Mouse (Mus musculus): ENCODE measurements around the gene Cnpy2. TPM values are rescaled to one million over a fixed set of nuclear protein-coding genes. Genes with fewer than 3 reads are reported as not detected.
"Not testable (repeated sequence)": the region's sequence is repeated elsewhere in the genome, so short reads cannot be mapped to it uniquely, and the experiment has no call there.

Cnpy2 gene
- 187 and 215 TPM in 2 replicates for polyA plus RNA-seq (2014; fragmentation: Nextera tagmentation; extraction: Ambion mirVana)

GRCm38 (mm10) chr10:128322141-128323108, at the start of gene Cnpy2:
TSS of gene Cnpy2 (plus strand) at chr10:128322459.
- peak within 1 kb of the TSS; percentile 67 for H3K4me3 ChIP-seq (replicated peaks; ENCODE audit: low read length)

GRCm38 (mm10) chr10:128272819-128273439, 49.3 kb upstream of the Cnpy2 start:
- WGBS = 95% methylated on average over 4 of the region's 7 CpGs
- ATAC-seq (ENCODE audit: low FRiP score); H3K4me2 ChIP-seq (replicated peaks); DNase-seq (ENCODE audit: low spot score); H3K27ac ChIP-seq; H3K4me3 ChIP-seq (replicated peaks; ENCODE audit: low read length); H3K9ac ChIP-seq; H3K27me3 ChIP-seq (ENCODE audit: control insufficient read depth, insufficient read depth, low read length); H3K4me1 ChIP-seq (replicated peaks; ENCODE audit: control insufficient read depth, insufficient read depth, low read length); H3K9me3 ChIP-seq (ENCODE audit: control insufficient read depth, low read length): not testable (repeated sequence)
- H3K36me3 ChIP-seq (replicated peaks; ENCODE audit: control insufficient read depth, insufficient read depth) = peaks cover 16% of the 10 kb centered on the region

More at GRCm38 (mm10) chr10:128322141-128323108, at the start of gene Cnpy2:
- peaks cover 19% of the 10 kb centered on the region for H3K4me1 ChIP-seq (replicated peaks; ENCODE audit: control insufficient read depth, insufficient read depth, low read length)
- H3K4me2 ChIP-seq (replicated peaks) = peak within 1 kb of the TSS; percentile 74
- ATAC-seq (ENCODE audit: low FRiP score) (peak; percentile 95), DNase-seq (ENCODE audit: low spot score) (peak; percentile 91)
- WGBS = under 1% methylated on average over 40 of the region's 40 CpGs
- peaks cover 56% of the 10 kb centered on the region for H3K36me3 ChIP-seq (replicated peaks; ENCODE audit: control insufficient read depth, insufficient read depth)
- H3K27me3 ChIP-seq (ENCODE audit: control insufficient read depth, insufficient read depth, low read length) = no peaks in the 10 kb centered on the region
- no peaks in the 10 kb centered on the region for H3K9me3 ChIP-seq (ENCODE audit: control insufficient read depth, low read length)
- peak within 1 kb of the TSS; percentile 82 for H3K9ac ChIP-seq
- peak within 1 kb of the TSS; percentile 93 for H3K27ac ChIP-seq

- not testable (repeated sequence) for H3K4me1 ChIP-seq (replicated peaks; ENCODE audit: control insufficient read depth, insufficient read depth, low read length); DNase-seq (ENCODE audit: low spot score); H3K4me2 ChIP-seq (replicated peaks); H3K27ac ChIP-seq; H3K4me3 ChIP-seq (replicated peaks; ENCODE audit: low read length); H3K9me3 ChIP-seq (ENCODE audit: control insufficient read depth, low read length); H3K27me3 ChIP-seq (ENCODE audit: control insufficient read depth, insufficient read depth, low read length); ATAC-seq (ENCODE audit: low FRiP score); H3K9ac ChIP-seq
- WGBS = 100% methylated on average over 1 of the region's 1 CpGs
- H3K36me3 ChIP-seq (replicated peaks; ENCODE audit: control insufficient read depth, insufficient read depth) = peaks cover 34% of the 10 kb centered on the region
Measured at GRCm38 (mm10) chr10:128275374-128275773, 46.9 kb upstream of the Cnpy2 start.

GRCm38 (mm10) chr10:128278158-128278557, 44.1 kb upstream of the Cnpy2 start:
- no peaks in the 10 kb centered on the region for H3K9me3 ChIP-seq (ENCODE audit: control insufficient read depth, low read length)
- no peak overlapping the region for H3K4me2 ChIP-seq (replicated peaks)
- 56% methylated on average over 6 of the region's 6 CpGs for WGBS
- no peak overlapping the region for H3K9ac ChIP-seq
- H3K36me3 ChIP-seq (replicated peaks; ENCODE audit: control insufficient read depth, insufficient read depth) = peaks cover 62% of the 10 kb centered on the region
- no peak for DNase-seq (ENCODE audit: low spot score)
- no peak for ATAC-seq (ENCODE audit: low FRiP score)
- no peak overlapping the region for H3K27ac ChIP-seq
- no peak overlapping the region for H3K4me3 ChIP-seq (replicated peaks; ENCODE audit: low read length)
- no peaks in the 10 kb centered on the region for H3K27me3 ChIP-seq (ENCODE audit: control insufficient read depth, insufficient read depth, low read length)
- no peaks in the 10 kb centered on the region for H3K4me1 ChIP-seq (replicated peaks; ENCODE audit: control insufficient read depth, insufficient read depth, low read length)

GRCm38 (mm10) chr10:128280943-128281342, 41.3 kb upstream of the Cnpy2 start:
- Histone ChIP-seq H3K27ac (no peak overlapping the region), H3K27me3 (ENCODE audit: control insufficient read depth, insufficient read depth, low read length) (no peaks in the 10 kb centered on the region), H3K4me3 (replicated peaks; ENCODE audit: low read length) (no peak overlapping the region), H3K4me1 (replicated peaks; ENCODE audit: control insufficient read depth, insufficient read depth, low read length) (no peaks in the 10 kb centered on the region), H3K9ac (no peak overlapping the region), H3K36me3 (replicated peaks; ENCODE audit: control insufficient read depth, insufficient read depth) (peaks cover 87% of the 10 kb centered on the region), H3K9me3 (ENCODE audit: control insufficient read depth, low read length) (no peaks in the 10 kb centered on the region), H3K4me2 (replicated peaks) (no peak overlapping the region)
- ATAC-seq (ENCODE audit: low FRiP score) (no peak), DNase-seq (ENCODE audit: low spot score) (no peak)
- 92% methylated on average over 6 of the region's 6 CpGs for WGBS

- WGBS = 93% methylated on average over 14 of the region's 14 CpGs
- Histone ChIP-seq H3K36me3 (replicated peaks; ENCODE audit: control insufficient read depth, insufficient read depth) (peaks cover 88% of the 10 kb centered on the region), H3K4me1 (replicated peaks; ENCODE audit: control insufficient read depth, insufficient read depth, low read length) (no peaks in the 10 kb centered on the region), H3K27ac (no peak overlapping the region), H3K9ac (no peak overlapping the region), H3K4me2 (replicated peaks) (no peak overlapping the region), H3K4me3 (replicated peaks; ENCODE audit: low read length) (no peak overlapping the region), H3K9me3 (ENCODE audit: control insufficient read depth, low read length) (no peaks in the 10 kb centered on the region), H3K27me3 (ENCODE audit: control insufficient read depth, insufficient read depth, low read length) (no peaks in the 10 kb centered on the region)
- ATAC-seq (ENCODE audit: low FRiP score) (no peak), DNase-seq (ENCODE audit: low spot score) (no peak)
Measured at GRCm38 (mm10) chr10:128281682-128282081, 40.6 kb upstream of the Cnpy2 start.

GRCm38 (mm10) chr10:128282886-128283450, 39.3 kb upstream of the Cnpy2 start:
- WGBS = 89% methylated on average over 20 of the region's 20 CpGs
- no peaks in the 10 kb centered on the region for H3K9me3 ChIP-seq (ENCODE audit: control insufficient read depth, low read length)
- no peaks in the 10 kb centered on the region for H3K27me3 ChIP-seq (ENCODE audit: control insufficient read depth, insufficient read depth, low read length)
- no peak overlapping the region for H3K4me2 ChIP-seq (replicated peaks)
- no peak overlapping the region for H3K9ac ChIP-seq
- ATAC-seq (ENCODE audit: low FRiP score) (no peak), DNase-seq (ENCODE audit: low spot score) (no peak)
- H3K4me1 ChIP-seq (replicated peaks; ENCODE audit: control insufficient read depth, insufficient read depth, low read length) = no peaks in the 10 kb centered on the region
- no peak overlapping the region for H3K4me3 ChIP-seq (replicated peaks; ENCODE audit: low read length)
- peaks cover 86% of the 10 kb centered on the region for H3K36me3 ChIP-seq (replicated peaks; ENCODE audit: control insufficient read depth, insufficient read depth)
- H3K27ac ChIP-seq = no peak overlapping the region

GRCm38 (mm10) chr10:128283604-128284579, 38.4 kb upstream of the Cnpy2 start:
- Histone ChIP-seq H3K9ac (no peak overlapping the region), H3K27me3 (ENCODE audit: control insufficient read depth, insufficient read depth, low read length) (no peaks in the 10 kb centered on the region), H3K36me3 (replicated peaks; ENCODE audit: control insufficient read depth, insufficient read depth) (peaks cover 88% of the 10 kb centered on the region), H3K4me2 (replicated peaks) (no peak overlapping the region), H3K9me3 (ENCODE audit: control insufficient read depth, low read length) (no peaks in the 10 kb centered on the region), H3K4me3 (replicated peaks; ENCODE audit: low read length) (no peak overlapping the region), H3K4me1 (replicated peaks; ENCODE audit: control insufficient read depth, insufficient read depth, low read length) (no peaks in the 10 kb centered on the region), H3K27ac (no peak overlapping the region)
- ATAC-seq (ENCODE audit: low FRiP score) = no peak
- peak; percentile 83 for DNase-seq (ENCODE audit: low spot score)
- WGBS = 63% methylated on average over 31 of the region's 31 CpGs
